Mouse (Mus musculus): Measurements from ENCODE around the gene Cux2.

Gene Cux2

GRCm38 (mm10) chr5:121834991-121835747 lies 214.7 kb downstream of the Cux2 start:
- DNase-seq = no peak

GRCm38 (mm10) chr5:121834241-121834606 lies 215.7 kb downstream of the Cux2 start:
- no peak for DNase-seq

GRCm38 (mm10) chr5:121833572-121834240 lies 216.2 kb downstream of the Cux2 start:
- no peak for DNase-seq

DNA sequence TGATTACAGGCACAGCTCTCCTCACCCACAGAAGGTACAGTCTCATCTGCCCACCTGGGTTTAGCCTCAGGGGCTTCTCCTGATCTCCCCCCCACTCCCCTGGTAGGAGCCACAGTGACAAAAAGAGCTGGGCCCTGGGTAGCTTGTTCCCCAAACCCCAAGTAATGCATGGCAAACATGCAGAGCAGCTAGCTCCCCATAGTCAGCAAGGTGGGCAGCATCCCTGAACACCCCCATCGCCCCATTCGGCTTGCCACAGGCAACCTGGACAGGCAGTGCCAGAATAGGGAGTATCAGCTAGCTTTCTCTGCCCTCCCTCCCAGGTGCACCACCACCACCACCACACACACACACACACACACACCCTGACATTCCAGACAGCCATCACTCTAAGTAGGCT lies 216.7 kb downstream of the Cux2 start:
- no peak for DNase-seq

DNA sequence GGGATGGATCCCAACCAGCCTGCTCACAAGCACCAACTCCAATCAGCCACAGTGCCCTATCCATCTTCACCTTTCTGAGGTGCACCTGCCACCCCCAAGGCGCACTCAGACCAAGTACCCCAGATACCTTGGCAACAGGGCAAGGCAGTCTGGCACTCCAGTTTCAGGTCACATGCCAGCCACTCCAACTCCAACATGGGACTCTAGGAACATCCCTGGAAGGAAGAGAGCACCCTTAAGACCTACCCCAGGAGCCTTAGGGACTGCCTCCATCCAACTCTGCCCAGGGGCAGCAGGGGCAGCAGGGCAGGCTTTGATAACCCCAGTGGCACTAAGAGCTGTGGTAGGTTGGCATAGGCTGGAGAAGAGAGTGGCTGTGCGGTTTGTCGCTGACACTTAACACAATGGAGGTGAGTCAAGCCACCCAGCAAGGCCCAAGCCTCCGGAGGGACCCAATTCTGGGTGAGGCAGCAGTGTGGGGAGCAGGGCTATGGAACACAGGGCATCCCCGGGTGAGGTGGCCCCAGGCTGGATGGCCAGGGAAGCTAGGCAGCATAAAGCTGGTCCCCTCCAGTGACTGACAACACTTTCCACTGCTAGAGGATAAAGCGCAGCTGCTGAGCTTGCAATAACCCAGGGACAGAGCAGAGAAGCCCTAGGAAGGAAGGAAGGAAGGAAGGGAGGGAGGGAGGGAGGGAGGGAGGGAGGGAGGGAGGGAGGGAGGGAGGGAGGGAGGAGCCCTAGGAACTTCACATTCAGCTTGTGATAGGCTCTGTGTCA lies 217.3 kb downstream of the Cux2 start:
- no peak for DNase-seq

DNA sequence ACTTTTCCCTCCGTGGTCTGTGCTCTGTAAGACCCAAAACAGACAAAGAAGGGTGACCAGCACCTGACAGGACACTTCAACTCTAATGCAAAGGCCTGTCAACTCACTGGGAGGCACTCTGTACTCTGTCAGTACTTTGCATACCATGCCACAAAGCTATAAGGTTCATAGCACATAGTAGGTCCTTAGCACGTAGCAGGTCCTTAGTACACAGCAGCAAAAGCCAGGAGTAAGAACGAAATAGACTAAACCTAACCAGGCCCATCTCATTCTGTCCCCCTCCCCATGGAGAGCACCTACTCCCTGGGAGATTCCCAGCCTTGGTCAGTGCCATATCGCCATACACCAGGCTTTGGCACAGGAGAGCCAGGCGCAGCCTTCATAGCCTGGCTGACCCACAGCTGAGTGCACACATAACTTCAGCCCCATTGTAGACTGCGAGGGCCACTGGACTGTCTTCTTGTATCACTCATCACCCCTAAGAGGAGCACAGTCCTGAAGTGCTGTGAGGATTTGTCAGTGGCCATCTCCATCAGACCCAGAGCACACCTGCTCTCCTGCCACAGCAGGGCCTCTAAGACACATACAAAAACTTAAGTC lies 218.8 kb downstream of the Cux2 start:
- no peak for DNase-seq

- no peak for DNase-seq
Measured at GRCm38 (mm10) chr5:121828491-121829432, 221.1 kb downstream of the Cux2 start.

GRCm38 (mm10) chr5:121827876-121828275 lies 222.0 kb downstream of the Cux2 start:
- no peak for DNase-seq

- no peak for DNase-seq
Measured at GRCm38 (mm10) chr5:121825606-121826005, 224.3 kb downstream of the Cux2 start.

GRCm38 (mm10) chr5:121824121-121824520 lies 225.8 kb downstream of the Cux2 start:
- no peak for DNase-seq

DNA sequence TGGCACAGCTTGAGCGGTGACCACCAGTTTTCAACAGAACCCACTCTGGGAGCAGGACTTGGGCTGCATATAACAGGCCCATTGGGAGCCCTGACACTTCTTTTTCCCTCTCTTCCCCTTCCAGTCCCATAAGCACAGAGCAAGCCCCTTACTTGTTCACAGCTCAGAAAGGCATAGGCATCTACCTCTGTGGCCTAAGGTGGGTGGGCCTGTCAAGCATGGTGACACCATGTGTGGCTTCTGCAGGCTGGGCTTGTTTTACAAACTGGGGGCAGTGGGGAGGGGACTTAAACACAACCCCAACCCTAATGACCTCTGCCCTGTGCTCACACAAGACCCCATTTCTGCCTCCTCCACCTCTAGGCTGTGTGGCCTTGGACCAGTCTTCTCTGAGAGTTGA lies 226.2 kb downstream of the Cux2 start:
- DNase-seq = no peak

- no peak for DNase-seq
Measured at GRCm38 (mm10) chr5:121822786-121823505, 227.0 kb downstream of the Cux2 start.

DNA sequence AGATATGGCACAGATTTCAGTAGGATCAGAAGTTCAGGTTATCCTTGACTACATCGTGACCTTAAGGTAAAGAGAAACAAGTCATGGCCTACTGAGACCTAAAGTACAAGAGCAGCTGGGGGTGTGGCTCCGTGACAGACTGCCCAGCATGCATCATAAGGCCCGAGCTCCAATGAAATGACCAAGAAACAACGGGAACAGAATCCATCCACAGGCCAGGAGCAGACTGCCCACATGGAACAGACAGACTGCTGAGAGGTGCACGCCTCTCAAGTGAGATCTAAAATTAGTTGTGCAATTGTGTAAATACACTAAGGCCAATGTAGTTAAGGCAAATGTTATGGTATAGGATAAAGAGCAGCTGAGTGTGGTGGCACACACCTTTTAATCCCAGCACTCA lies 228.3 kb downstream of the Cux2 start:
- DNase-seq = no peak

- DNase-seq = no peak
Measured at GRCm38 (mm10) chr5:121821116-121821515, 228.8 kb downstream of the Cux2 start.

GRCm38 (mm10) chr5:121820657-121821056 lies 229.2 kb downstream of the Cux2 start:
- DNase-seq = no peak

DNA sequence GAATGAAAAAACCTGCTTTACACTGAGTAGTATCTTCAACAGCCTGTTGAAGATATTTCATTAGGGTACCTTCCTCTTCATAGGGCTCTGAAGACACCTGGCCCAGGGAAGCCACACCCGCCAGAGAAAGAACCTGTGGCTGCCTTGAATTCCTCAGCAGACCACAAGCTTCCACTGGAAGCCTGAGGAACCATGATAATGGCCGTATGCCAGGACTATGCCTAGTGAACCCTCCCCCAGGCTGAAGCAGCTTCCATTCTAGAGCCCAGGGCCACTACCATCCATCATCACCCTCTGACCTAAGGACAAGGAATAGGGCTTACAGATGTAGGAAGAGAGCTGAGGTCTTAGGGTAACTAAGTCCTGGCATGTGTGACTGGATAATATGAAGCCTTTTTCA lies 229.7 kb downstream of the Cux2 start:
- no peak for DNase-seq

DNA sequence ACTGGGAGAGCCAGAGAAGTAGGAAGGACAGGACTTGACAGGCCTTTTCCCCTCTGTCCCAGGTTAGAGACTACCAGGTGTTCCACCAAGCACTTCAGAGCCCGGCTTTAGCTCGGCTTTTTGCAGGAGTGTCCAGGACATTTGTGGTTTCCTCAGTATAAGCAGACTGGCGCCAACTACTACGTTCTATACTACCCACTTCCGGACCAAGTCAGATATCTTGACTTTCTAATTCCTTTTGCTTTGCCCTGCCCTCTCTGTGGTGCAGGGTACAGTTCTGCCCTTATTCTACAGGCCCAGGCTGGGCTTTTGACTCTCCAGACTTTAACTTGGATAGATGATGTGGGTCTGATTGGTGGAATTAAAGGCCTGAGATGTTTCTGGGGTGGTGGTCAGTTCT lies 230.3 kb downstream of the Cux2 start:
- no peak for DNase-seq

- no peak for DNase-seq
Measured at GRCm38 (mm10) chr5:121818862-121819261, 231.0 kb downstream of the Cux2 start.

DNA sequence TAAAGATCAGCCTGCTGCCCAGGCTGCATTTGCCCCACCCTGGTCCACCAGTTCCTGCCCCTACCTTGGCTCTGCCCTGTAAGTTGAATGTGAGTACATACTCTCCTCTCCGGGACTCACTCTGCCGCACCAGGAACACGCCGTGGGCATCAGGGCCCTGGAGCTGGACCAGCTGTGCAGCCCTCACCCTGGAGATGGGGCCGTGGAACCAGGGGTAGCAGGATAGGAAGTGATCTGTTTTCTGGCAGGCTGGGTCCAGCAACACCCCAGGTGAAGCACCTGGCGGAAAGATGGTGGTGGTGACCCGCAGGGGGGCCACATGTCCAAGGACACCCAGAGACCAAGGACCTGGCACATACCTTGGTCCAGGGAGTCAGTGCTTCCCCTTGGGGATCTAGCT lies 231.5 kb downstream of the Cux2 start:
- DNase-seq = peak; percentile 6

DNA sequence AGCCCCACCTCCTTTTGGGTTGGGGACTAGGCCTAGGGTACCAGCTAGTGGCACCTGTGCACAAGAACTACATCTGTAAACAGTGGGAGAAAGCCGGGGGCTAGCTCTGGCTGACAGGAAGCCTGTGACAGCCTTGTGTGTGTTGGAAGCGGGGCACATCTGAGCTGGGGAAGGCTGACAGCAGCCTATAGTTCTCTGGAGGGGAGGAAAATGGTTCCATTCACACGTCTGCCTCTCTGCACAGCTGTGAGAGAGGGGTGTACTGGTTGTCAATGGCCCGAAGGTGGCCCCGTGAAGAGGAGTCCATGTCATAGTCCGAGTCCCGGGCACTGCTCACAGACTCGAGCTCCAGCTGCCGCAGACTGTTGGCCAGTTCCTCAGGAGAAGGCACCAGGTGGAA lies 232.4 kb downstream of the Cux2 start:
- DNase-seq = peak; percentile 13

- DNase-seq = no peak
Measured at GRCm38 (mm10) chr5:121816611-121817010, 233.3 kb downstream of the Cux2 start.
